Mouse (Mus musculus) MN1 (cell line): ENCODE measurements around the gene Nipal3.

Experiments
- DNase-seq: peaks from one replicate; pipeline ENCODE4 v3.0.0-alpha.2; 2016; ENCODE audit warnings: low spot score

The Nipal3 gene

DNA sequence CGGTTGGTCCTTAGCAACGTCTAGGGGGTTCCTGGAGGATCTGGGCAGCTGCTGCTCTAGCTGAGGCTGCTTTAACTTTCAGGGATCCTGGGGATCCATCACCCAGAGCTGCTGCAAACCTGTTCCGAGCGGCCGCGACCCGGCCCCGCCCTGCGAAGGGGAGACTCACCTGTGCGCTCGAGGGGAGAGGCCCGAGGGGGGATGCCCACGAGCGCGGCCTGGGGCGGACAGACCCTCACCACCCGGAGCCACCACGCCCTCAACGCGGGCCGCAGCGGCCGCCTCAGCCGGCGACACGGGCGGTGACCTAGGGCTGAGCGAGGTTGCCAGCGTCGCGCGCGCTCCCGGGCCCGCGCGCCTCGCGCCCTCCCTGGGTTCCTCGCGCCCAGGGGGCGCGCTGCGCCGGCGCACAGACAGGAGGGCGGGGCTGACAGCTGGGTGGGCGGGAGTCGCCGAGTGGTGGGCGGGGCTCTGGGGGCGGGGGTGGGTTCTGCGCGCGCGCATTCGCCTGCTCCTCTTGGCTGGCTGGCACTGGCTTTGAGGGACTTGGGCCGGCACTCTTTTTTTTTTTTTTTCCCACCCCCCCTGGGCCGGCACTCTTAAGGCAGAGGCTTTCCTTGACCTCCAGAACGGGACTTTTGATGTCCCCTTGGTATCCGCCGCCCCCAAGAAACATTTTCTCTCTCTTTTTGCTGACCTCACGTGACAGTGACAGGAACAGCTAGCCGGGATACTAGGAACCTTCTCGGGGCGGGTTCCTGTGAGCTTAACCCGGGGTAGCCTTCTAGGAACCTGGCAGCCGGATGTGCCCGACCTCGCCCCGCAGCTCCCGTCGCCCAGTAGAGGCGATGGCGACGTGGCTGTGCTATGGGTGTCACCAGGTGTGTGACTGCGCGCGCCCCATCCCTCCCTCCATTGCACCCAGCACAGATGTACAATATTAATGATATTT lies 61.1 kb downstream of the Nipal3 start, which contains the start of gene Rcan3:
TSS of gene Rcan3 (minus strand) at position 411 of the 952 bp plus-strand sequence.
- peak; percentile 90 for DNase-seq

DNA sequence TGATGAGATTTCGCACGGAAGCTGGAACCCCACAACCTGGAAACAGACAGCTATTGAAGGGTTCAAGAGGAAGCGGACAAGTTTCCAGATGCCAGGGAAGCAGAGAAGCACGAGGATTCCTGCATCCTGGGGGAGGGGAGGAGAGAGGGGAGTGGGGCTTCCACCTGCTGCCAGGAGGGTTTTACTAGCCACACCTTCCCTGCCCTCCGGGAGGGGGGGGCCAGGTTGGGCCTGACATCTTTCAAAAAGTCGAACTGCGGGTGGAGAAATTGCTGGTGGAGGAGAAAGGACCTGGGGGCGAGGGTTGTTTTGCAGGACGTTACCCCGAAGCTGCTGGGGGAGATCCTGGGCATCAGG lies 61.8 kb downstream of the Nipal3 start:
- peak; percentile 51 for DNase-seq

DNA sequence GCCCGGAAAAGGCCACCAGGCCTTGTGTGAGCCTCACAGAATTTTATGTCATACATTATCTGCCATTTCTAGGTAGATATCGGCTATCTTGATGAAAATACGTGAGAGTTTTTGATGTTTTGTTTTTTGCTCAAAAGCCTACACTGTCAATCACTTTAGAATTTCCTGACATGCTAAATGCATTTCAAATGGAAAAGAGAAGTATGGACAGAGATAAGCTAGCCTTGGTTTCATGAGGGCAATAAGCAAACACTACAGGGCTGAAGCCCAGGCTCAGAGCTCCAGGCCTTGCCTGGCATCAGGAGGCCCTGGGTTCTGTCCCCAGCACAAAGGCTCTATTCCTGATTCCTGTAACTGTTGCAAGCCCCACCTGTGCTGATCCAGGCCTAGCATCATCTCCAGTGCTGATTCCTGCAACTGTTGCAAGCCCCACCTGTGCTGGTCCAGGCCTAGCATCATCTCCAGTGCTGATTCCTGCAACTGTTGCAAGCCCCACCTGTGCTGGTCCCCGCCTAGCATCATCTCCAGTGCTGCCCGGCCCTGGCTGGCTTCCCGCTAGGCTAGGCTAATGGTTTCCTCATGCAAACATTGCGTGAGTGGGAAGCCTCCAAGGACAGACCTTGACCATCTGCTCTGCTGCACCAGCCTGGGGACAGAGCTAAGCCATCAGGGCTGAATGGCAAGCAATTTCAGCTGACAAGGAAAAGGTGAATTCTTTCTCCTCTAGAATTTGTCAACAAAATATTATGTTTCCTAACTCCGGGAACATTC lies 64.7 kb downstream of the Nipal3 start:
- no peak for DNase-seq

DNA sequence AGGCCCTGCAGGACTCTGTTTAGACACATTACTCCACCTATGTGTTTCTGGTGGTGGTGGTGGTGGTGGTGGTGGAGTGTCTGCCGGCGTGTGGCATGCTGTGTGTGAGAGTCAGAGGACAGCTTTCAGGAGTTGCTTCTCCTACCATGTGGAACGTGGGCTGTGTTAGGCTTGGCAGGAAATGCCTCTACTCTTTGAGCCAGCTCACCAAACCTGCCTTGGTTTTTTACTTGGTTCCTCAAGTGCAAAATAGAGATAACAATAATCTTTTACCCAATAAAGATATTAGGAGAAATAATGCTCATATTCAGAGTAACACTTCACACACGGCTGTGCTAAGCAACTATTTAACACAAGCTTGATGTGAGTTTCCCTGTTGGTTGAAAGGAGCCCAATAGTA lies 65.5 kb downstream of the Nipal3 start:
- no peak for DNase-seq

DNA sequence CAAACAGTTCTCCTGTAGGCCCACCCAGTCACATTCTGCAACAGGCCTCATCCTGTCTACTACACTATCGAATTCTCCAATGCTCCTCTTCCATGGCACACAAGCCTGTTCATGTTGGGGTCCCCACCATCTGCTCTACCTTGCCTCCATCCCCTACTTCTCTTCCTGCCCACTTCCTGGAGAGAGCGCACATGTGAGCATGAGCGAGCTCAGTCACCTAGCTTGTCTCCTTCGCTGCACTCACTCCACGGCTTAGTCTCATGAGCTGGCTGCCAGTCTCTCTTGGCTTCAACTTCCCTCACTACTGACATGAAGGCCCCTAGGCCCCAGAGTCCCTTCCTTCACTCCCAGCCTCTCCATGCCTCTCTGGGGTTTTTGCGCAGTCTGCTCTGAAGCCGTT lies 68.3 kb downstream of the Nipal3 start:
- DNase-seq, result no peak

DNA sequence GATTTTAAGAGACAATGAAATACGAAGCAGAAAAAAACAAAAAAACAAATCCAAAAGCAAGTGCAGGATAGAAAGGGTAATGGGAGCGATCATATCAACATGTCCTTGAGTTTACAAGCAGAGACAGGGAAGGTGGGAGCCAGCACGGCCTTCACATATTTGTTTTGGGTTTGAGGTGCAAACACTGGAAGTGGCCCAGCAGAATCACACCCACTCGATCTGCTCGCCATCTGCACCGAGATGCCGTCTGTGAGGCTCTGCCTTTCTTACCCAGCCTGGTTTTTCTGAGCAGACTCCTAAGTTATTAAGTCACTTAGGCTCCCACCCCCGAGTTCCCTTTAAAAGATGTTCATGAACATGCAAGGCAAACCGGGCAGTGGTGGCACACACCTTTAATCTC lies 69.2 kb downstream of the Nipal3 start:
- no peak for DNase-seq

DNA sequence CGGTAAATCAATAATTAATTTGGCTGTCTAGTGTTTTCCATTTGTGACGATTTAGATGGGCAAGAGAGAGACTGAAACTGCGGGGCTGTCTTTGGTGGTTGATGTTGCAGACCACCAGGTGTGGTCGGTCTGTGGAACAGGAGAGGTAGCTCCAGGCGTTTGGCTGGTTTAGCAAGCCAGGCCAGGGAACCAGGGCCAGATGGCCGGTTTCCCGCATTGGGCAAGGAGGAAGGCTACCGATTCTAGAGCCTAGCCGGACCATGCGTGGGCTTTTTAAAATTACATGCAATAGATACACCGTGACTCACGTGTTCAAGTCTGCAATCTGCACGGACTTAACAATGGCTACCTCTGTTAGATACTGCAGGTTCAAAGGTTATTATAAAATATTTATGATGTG lies 73.9 kb downstream of the Nipal3 start:
- DNase-seq, result no peak

DNA sequence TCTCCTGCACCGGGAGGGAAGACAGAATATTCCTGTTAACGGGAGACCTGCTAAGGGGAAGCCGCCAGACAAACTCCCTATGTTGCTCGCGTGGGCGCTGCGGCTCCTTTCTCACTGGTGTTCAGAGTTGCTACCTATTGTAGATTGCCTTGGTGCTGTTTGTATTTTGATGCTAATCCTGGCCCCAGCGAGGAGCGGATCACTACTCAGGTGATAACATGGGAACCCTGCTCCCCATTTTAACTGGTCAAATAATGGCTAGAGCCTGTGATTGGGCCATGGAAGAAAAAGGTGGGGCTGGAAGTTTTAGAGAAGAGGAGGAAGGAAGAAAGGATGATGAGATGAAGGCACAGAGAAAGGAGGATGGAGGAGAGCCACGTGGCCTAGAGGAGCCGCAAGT lies 74.4 kb downstream of the Nipal3 start:
- DNase-seq, result no peak

DNA sequence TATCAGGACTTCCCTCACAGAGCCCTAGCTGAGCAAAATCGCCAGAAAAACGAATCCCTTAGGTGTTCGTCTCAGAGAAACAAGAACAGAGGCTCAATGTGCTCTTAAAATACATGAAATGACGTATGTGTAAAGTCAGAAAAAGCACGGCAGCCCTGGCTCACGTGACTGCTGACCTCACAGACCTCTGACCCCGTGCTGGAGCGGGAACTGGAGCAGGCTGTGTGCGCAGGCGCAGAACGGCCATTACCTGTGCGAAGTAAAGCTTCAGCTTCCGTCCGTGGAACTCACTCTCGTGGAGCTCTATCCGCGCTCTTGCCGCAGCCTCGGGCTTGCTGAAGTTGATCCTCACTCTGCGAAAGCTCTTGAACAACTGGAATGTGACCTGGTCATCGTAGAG lies 74.8 kb downstream of the Nipal3 start:
- no peak for DNase-seq

DNA sequence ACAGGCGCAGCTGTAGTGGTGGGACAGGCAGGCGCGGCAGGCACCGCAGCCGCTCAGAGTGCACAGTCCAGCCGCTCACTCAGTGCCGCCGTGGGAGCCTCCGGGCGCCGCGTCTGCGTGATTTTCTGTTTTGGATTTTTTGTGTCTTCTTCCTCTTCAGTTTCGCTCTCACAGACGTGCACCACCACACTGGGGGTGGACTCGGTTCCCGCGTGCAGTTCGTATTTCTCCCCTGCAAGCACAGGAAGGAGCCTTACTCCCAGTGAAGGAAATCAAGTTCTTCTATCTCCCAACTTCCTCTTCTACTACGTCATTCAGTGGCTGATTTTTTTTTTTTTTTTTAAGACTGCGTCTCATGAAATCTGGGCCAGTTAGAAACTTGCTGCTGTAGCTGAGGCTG lies 78.5 kb downstream of the Nipal3 start:
- DNase-seq, result no peak

DNA sequence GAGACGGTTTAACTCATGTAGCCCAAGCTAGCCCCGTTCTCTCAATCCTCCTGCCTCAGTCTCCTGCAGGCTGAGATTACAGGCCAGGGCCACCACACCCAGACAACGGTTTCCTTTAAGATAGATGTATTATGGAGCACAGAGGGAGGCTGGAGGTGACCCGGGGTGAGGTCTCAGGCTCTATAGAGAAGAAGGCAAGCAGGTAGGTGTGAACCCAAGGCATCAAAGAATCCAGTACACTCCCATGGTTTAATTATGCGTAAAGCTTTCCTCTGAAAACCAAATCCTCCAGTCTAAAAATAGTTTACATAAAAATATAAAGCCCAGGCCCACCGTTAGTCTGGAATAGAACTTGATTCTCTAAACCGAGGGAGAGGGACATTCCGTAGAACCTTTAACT lies 81.3 kb downstream of the Nipal3 start:
- no peak for DNase-seq

DNA sequence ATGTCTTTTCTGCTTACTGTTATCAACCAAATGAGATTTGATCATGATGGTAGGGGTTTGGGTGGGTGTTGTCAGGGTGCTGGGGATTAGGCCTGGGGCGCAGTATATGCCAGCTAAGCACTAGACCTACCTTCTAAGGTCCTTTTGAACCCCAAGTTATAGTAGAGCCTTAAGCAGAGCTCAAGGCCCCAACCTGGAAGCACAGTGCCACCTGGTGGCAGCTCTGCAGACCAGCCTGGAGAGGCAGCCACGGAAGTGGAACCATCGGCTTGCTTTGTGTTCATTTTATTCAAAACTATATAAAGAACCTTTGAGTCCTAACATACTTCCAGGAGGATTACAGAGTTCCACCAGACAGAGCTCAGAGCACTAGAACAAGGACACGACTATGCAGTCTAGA lies 83.2 kb downstream of the Nipal3 start:
- peak; percentile 47 for DNase-seq

DNA sequence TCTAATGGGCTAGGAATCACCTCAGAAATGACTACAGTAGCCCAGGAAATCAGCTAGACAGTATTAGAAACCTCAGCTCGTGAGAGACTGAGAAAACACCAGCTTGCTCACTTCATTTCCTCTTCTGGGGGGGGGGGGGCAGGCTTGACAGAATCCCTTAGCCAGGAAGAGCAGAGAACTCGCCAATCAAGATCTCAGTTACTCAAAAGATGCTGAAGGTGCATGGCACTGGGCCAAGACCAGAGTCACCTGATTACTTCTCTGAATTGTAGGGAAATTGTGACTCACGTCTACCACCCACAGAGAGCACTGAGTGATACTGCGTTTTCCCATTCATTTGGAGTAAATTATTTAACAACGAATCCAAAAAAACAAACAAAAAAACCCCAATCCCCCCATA lies 88.7 kb downstream of the Nipal3 start:
- DNase-seq, result peak; percentile 18

DNA sequence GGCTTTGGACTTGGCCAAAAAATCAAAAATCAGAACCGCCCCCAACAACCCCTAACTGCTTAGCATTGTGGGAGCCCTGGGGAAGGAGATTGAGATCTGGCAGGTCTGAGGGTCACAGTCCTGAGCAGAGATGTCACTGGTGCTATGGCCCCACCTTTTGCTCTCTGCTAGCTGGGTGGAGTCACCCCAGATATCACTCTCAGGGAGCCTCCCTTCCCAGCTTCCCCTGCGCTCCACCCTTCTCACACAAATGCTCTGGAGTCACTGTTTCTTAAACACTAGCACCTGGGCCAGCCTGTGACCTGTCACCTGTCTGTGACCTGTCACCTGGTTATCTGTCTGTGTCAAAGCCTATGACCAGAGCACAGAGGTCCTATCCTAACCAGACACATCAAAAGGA lies 89.9 kb downstream of the Nipal3 start:
- DNase-seq, result no peak

DNA sequence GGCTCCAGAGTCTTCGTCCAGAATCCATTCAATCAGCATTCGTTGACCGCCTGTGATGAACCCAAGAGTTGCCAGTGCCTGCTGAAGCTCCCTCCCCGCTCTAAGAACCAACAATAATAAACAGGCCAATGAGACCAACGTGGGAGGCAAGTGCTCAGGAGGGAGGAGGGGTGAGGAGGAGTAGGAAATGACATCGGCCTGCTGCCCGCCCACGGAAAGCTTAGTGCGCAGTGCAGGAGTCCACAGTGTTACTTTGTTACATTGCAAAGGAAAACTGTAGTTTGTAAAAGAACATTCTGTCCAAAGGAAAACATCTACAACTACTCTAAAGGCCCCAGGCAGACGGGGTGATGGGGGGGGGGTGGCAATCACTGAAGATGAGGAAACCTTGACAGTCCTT lies 90.8 kb downstream of the Nipal3 start:
- no peak for DNase-seq

DNA sequence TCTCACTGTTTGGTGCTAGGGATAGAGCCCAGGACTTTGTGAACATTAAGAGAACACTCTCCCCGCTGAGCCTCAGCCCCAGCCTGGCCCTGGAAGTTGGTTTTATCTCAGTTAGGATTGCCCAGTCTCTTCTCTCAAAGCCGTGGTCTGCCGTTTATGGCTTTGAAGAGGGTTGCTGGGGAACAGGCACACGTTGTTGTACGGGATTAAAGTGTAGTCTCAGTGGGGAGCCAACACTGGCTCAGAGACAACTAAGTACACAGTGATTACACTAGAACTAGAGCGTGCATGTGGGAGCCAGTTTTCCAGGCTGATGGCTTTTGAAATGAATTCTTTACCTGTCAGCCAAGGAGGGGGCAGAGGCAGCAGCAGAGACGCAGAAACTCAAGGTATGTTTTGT lies 93.0 kb downstream of the Nipal3 start:
- no peak for DNase-seq

DNA sequence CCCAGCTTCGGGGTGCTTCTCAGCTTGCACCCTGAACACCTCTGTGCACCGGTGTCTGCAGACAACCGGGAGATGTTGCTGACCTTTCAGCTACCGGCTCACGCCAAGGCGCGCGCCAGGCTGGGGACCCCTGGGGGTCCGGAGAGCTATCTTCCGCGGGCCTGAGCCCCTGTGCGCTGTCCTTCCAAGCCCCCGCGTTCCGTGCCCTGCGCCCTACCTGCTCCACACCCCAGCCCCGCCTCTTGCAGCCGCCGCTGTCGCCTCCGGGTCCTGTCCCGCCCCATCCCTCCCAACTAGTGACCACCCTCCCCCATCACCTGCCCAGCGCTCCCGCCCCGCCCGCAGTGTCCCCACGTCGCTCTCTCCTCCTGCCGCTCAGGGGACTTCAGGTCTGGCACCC lies 96.8 kb downstream of the Nipal3 start, which contains the start of gene Ncmap:
TSS of gene Ncmap (minus strand) at position 237 of the 400 bp plus-strand sequence.
- DNase-seq, result no peak

DNA sequence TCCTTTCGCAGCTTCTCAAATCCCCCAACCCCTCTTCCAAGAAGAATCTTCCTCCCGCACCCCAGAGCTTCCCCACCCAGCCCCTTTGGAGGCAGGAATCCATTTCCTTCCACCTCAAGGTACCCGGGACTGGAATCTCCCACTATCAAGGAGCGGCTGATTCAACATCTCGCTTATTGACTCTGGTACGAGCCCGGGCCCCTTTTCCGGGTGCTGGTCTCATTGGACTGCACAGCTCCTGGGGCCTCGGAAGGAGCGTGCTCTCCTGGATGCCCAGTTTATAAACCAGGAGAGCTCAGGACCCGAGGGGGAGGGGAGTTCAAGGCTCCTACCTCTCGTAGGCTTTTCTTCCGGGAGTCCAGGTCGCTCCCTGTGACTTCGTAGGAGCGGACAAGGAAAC lies 97.3 kb downstream of the Nipal3 start:
- no peak for DNase-seq

DNA sequence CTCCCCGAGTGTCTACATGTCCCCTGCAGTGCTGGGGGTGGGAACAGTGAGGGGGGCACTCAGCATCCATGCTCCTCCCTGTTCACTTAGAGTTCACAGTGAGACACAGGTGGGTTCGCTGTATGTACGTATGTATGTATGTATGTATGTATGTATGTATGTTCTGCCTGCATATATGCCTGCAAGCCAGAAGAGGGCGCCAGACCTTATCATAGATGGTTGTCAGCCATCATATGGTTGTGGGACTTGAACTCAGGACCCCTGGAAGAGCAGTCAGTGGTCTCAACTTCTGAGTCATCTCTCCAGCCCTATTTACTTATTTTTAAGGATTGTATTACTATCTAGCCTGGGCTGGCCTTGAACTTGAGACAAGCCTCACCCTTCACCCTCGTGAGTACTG lies 98.5 kb downstream of the Nipal3 start:
- DNase-seq, result no peak
